Mouse (Mus musculus) embryo, embryonic 9.5 days (tissue): ENCODE results near the gene Ggt6.
"Not testable (repeated sequence)": the region's sequence is repeated elsewhere in the genome, so short reads cannot be mapped to it uniquely, and the experiment has no call there.

Experiments
- DNase-seq: peaks from one replicate; pipeline ENCODE4 v3.0.0-alpha.2; 2017; ENCODE audit errors: extremely low spot score

The Ggt6 gene

GRCm38 (mm10) chr11:72436756-72437650 lies 1.7 kb downstream of the Ggt6 start:
- no peak for DNase-seq

- DNase-seq: no peak
Observed at GRCm38 (mm10) chr11:72438411-72438810, 3.1 kb downstream of the Ggt6 start.

- DNase-seq: not testable (repeated sequence)
Observed at GRCm38 (mm10) chr11:72440597-72440964, 5.3 kb downstream of the Ggt6 start.

GRCm38 (mm10) chr11:72440965-72441664 lies 5.8 kb downstream of the Ggt6 start, which contains the start of gene Mybbp1a:
Gene Mybbp1a, plus strand, starts transcription at chr11:72441355.
- DNase-seq: peak; percentile 97

- DNase-seq: peak; percentile 56
Observed at GRCm38 (mm10) chr11:72446311-72447105, 11.2 kb downstream of the Ggt6 start.

- no peak for DNase-seq
Observed at GRCm38 (mm10) chr11:72447475-72447874, 12.1 kb downstream of the Ggt6 start.

GRCm38 (mm10) chr11:72452140-72452665 lies 16.9 kb downstream of the Ggt6 start:
- DNase-seq: no peak

GRCm38 (mm10) chr11:72453105-72453953 lies 18.0 kb downstream of the Ggt6 start:
- DNase-seq: no peak

GRCm38 (mm10) chr11:72455694-72456093 lies 20.4 kb downstream of the Ggt6 start:
- DNase-seq: no peak

GRCm38 (mm10) chr11:72457995-72458496 lies 22.7 kb downstream of the Ggt6 start:
- no peak for DNase-seq

GRCm38 (mm10) chr11:72458502-72458901 lies 23.2 kb downstream of the Ggt6 start:
- DNase-seq: no peak

GRCm38 (mm10) chr11:72461500-72461981 lies 26.2 kb downstream of the Ggt6 start:
- DNase-seq: no peak

GRCm38 (mm10) chr11:72464821-72465220 lies 29.5 kb downstream of the Ggt6 start:
- DNase-seq: no peak

GRCm38 (mm10) chr11:72465978-72466693 lies 30.8 kb downstream of the Ggt6 start:
- no peak for DNase-seq

GRCm38 (mm10) chr11:72466694-72467507 lies 31.6 kb downstream of the Ggt6 start:
- DNase-seq: no peak

- no peak for DNase-seq
Observed at GRCm38 (mm10) chr11:72468525-72468924, 33.2 kb downstream of the Ggt6 start.

GRCm38 (mm10) chr11:72469217-72469616 lies 33.9 kb downstream of the Ggt6 start:
- DNase-seq: no peak

- DNase-seq: no peak
Observed at GRCm38 (mm10) chr11:72470004-72470403, 34.7 kb downstream of the Ggt6 start.

- no peak for DNase-seq
Observed at GRCm38 (mm10) chr11:72471381-72471780, 36.1 kb downstream of the Ggt6 start.
